Mouse (Mus musculus) left cerebral cortex, adult 2 months (tissue): Measurements from ENCODE around the gene Srsf11. TPM values are rescaled to one million over a fixed set of nuclear protein-coding genes. Genes with fewer than 3 reads are reported as not detected.
A peak's percentile ranks its signal among the peaks of the same experiment; 100 is the strongest.

Source experiments
- DNase-seq, 2 experiments: peaks; one replicate each; pipeline ENCODE4 v3.0.0; 2021 to 2022; ENCODE audit warnings: low spot score in 2 of 2, mixed read lengths in 1 of 2; ENCODE audit errors: extremely low spot score in 1 of 2
- H3K27ac ChIP-seq: fragments of 200-600 bp; 2 replicates; pipeline ENCODE4 v1.8.1; 2022
- H3K4me3 ChIP-seq: fragments of 200-600 bp; 2 replicates; pipeline ENCODE4 v1.8.1; 2022
- CTCF ChIP-seq: fragments of 200-600 bp; IDR thresholded peaks from 2 replicates; pipeline ENCODE4 v1.8.1; 2022; ENCODE audit warnings: antibody characterized with exemption, mild to moderate bottlenecking, moderate library complexity
- intact Hi-C: fragments of 180-260 bp; cut with DNase I; formaldehyde crosslinking; loops from one replicate; pipeline ENCODE4 v1.15.1; 2025
- long read RNA-seq, 2 experiments: library from polyadenylated mRNA; stranded (forward); transcript quantifications; one replicate each; pipeline ENCODE4 v2.0.0; 2021; ENCODE audit warnings: borderline mapping rate in 2 of 2
- total RNA-seq, 2 experiments: library from RNA; stranded (reverse); gene quantifications; 2 replicates each; pipeline ENCODE4 v1.2.3; 2021

The Srsf11 gene
- 100 to 1,000 TPM; 181 to 183 TPM for total RNA-seq
- long read RNA-seq, experiment 1, transcript Srsf11-204 (13 exons, 3,106 nt): minor isoform, 25 of 108 reads
- long read RNA-seq, experiment 1, transcript Srsf11-202 (12 exons, 2,654 nt): major isoform, 28 of 108 reads
- long read RNA-seq, experiment 1, partial matches to known transcripts: 13 of 108 reads
- long read RNA-seq, experiment 1, other reads (novel, unspliced or antisense): 35 of 108 reads
- long read RNA-seq, experiment 2, transcript Srsf11-202 (12 exons, 2,654 nt): minor isoform, 14 of 113 reads
- long read RNA-seq, experiment 2, transcript Srsf11-204 (13 exons, 3,106 nt): major isoform, 25 of 113 reads
- long read RNA-seq, experiment 2, transcript Srsf11-213 (10 exons, 2,952 nt): minor isoform, 5 of 113 reads
- long read RNA-seq, experiment 2, partial matches to known transcripts: 9 of 113 reads
- long read RNA-seq, experiment 2, other reads (novel, unspliced or antisense): 56 of 113 reads

GRCm38 (mm10) chr3:158036329-158036988, at the start of gene Srsf11, which contains the start of gene Lrrc40:
TSS of gene Srsf11 (minus strand) at chr3:158036639.
TSS of gene Lrrc40 (plus strand) at chr3:158036662.
- Histone ChIP-seq H3K27ac (peak within 1 kb of the TSS; percentile 90), H3K4me3 (peak within 1 kb of the TSS; percentile 96)
- intact Hi-C loops: loop anchor here (2.0 kb wide), 1 partner anchor 90 kb away; the partner anchor contains the start of gene Ankrd13c
- no peak for TF ChIP-seq CTCF
- peak; percentile 94 to 97 for DNase-seq

- intact Hi-C loops: loop anchor here (2.0 kb wide), 1 partner anchor 201 kb away; no protein-coding TSS in a partner anchor
These were observed 41.4 kb upstream of the Srsf11 start for GRCm38 (mm10) chr3:158077828-158078227.

GRCm38 (mm10) chr3:158077380-158077772, 40.9 kb upstream of the Srsf11 start:
- Histone ChIP-seq H3K27ac (no peak overlapping the region), H3K4me3 (no peak overlapping the region)
- intact Hi-C loops: loop anchor here (2.0 kb wide), 1 partner anchor 201 kb away; no protein-coding TSS in a partner anchor
- DNase-seq: no peak
- no peak for TF ChIP-seq CTCF

More at GRCm38 (mm10) chr3:158077828-158078227, 41.4 kb upstream of the Srsf11 start:
- H3K27ac ChIP-seq: no peak overlapping the region
- no peak for DNase-seq
- no peak for TF ChIP-seq CTCF
- no peak overlapping the region for H3K4me3 ChIP-seq

GRCm38 (mm10) chr3:158076685-158077379, 40.4 kb upstream of the Srsf11 start:
- Histone ChIP-seq H3K27ac (no peak overlapping the region), H3K4me3 (no peak overlapping the region)
- TF ChIP-seq CTCF: peak; percentile 79
- DNase-seq: no peak
- intact Hi-C loops: loop anchor here (2.0 kb wide), 1 partner anchor 200 kb away; no protein-coding TSS in a partner anchor

GRCm38 (mm10) chr3:158075004-158075403, 38.6 kb upstream of the Srsf11 start:
- H3K4me3 ChIP-seq: no peak overlapping the region
- intact Hi-C loops: no loop called here
- no peak for DNase-seq
- TF ChIP-seq CTCF: no peak
- H3K27ac ChIP-seq: no peak overlapping the region

- DNase-seq: no peak
- H3K27ac ChIP-seq: peak overlapping the region; percentile 26
- no peak for TF ChIP-seq CTCF
- intact Hi-C loops: no loop called here
- no peak overlapping the region for H3K4me3 ChIP-seq
These were observed 32.3 kb upstream of the Srsf11 start for GRCm38 (mm10) chr3:158068613-158069263.

- Histone ChIP-seq H3K4me3 (no peak overlapping the region), H3K27ac (no peak overlapping the region)
- intact Hi-C loops: no loop called here
- DNase-seq: no peak
- TF ChIP-seq CTCF: no peak
These were observed 31.5 kb upstream of the Srsf11 start for GRCm38 (mm10) chr3:158067916-158068315.

GRCm38 (mm10) chr3:158065256-158065655, 28.8 kb upstream of the Srsf11 start:
- H3K4me3 ChIP-seq: no peak overlapping the region
- no peak for DNase-seq
- H3K27ac ChIP-seq: no peak overlapping the region
- TF ChIP-seq CTCF: no peak
- intact Hi-C loops: no loop called here

GRCm38 (mm10) chr3:158061811-158062523, 25.5 kb upstream of the Srsf11 start:
- intact Hi-C loops: no loop called here
- H3K4me3 ChIP-seq: no peak overlapping the region
- H3K27ac ChIP-seq: no peak overlapping the region
- no peak for TF ChIP-seq CTCF
- no peak for DNase-seq

- H3K4me3 ChIP-seq: no peak overlapping the region
- intact Hi-C loops: no loop called here
- no peak for TF ChIP-seq CTCF
- 0 out of 2 replicates have a peak overlapping the region, but pooled peaks have one; percentile 1 for H3K27ac ChIP-seq
- DNase-seq: no peak
These were observed 24.3 kb upstream of the Srsf11 start for GRCm38 (mm10) chr3:158060621-158061291.
